Comparison of ENCODE assay signal across 8 mouse cellular contexts in genomic region chr6:146633629-146634014, GRCm38 (mm10). TPM values are rescaled to one million over a fixed set of nuclear protein-coding genes. Genes with fewer than 3 reads are reported as not detected.
DNase-seq lines count a peak whose midpoint lies in the region; ATAC-seq and TF ChIP-seq lines count a peak whose summit lies in the region.

No protein-coding gene starts in this region.

- TF ChIP-seq POLR2A in heart, adult 2 months (IDR thresholded peaks at IDR 0.05; ENCODE audit: insufficient read depth, low read depth, low read length), result no peak; the same call in 1 of the 2 replicates

- peak overlapping the region; percentile 71 for H3K4me2 ChIP-seq in limb, embryonic 13.5 days (replicated peaks)
- peak overlapping the region; percentile 70 for H3K4me2 ChIP-seq in midbrain, embryonic 14.5 days (ENCODE audit: low read length)

- peak overlapping the region; percentile 79 for H3K9ac ChIP-seq in heart, adult 2 months (ENCODE audit: low read depth, low read length)
- H3K9ac ChIP-seq in limb, embryonic 13.5 days, result peak overlapping the region; percentile 88
- H3K9ac ChIP-seq in midbrain, embryonic 14.5 days (replicated peaks; ENCODE audit: low read length), result peak overlapping the region; percentile 68

- ATAC-seq in limb, embryonic 13.5 days (ENCODE audit: low FRiP score, low read depth), result no peak
- 0 out of 2 replicates have a peak, but pooled peaks have one; percentile 10 for ATAC-seq in midbrain, embryonic 14.5 days (ENCODE audit: low FRiP score, low TSS enrichment)

- peaks cover 5% of the 10 kb centered on the region for H3K4me1 ChIP-seq in heart, adult 2 months (ENCODE audit: control insufficient read depth, insufficient read depth, low read length)
- H3K4me1 ChIP-seq in limb, embryonic 13.5 days, result peaks cover 22% of the 10 kb centered on the region
- peaks cover 5% of the 10 kb centered on the region; the same call in 1 of the 2 replicates for H3K4me1 ChIP-seq in midbrain, embryonic 14.5 days (ENCODE audit: control insufficient read depth, insufficient read depth, low read length)

- TF ChIP-seq EP300 in heart, adult 2 months (IDR thresholded peaks at IDR 0.05; ENCODE audit: insufficient read depth, low read depth, low read length), result no peak

- intact Hi-C loops in heart, adult 2 months (cut with DNase I), result no loop called here

- H3K36me3 ChIP-seq in heart, adult 2 months (ENCODE audit: control insufficient read depth, insufficient read depth, low read length), result no peaks in the 10 kb centered on the region
- no peaks in the 10 kb centered on the region for H3K36me3 ChIP-seq in limb, embryonic 13.5 days
- no peaks in the 10 kb centered on the region for H3K36me3 ChIP-seq in midbrain, embryonic 14.5 days (ENCODE audit: control insufficient read depth, insufficient read depth, low read length)

- H3K79me2 ChIP-seq in heart, adult 2 months (replicated peaks; ENCODE audit: control insufficient read depth, insufficient read depth, low read length), result no peaks in the 10 kb centered on the region

- peak; percentile 47 for DNase-seq in embryo, embryonic 10 days (ENCODE audit: low spot score)
- DNase-seq in embryo, embryonic 9.5 days (ENCODE audit: extremely low spot score), result no peak
- peak; percentile 54 for DNase-seq in embryo, embryonic 10.5 days (ENCODE audit: low spot score)
- peak in 1 of 2 experiments; percentile 38 for DNase-seq in heart, adult 2 months
- DNase-seq in kidney, adult 8-10 months, result peak; percentile 36 to 64
- peak; percentile 63 for DNase-seq in midbrain, embryonic 14.5 days
- DNase-seq in thymus, postnatal 4 days, result no peak

- H3K9me3 ChIP-seq in limb, embryonic 13.5 days, result no peaks in the 10 kb centered on the region
- no peaks in the 10 kb centered on the region for H3K9me3 ChIP-seq in midbrain, embryonic 14.5 days (ENCODE audit: control insufficient read depth, low read length)

- 11% methylated on average over 14 of the region's 14 CpGs for WGBS in heart, adult 2 months
- WGBS in limb, embryonic 13.5 days, result 15% methylated on average over 14 of the region's 14 CpGs
- WGBS in midbrain, embryonic 14.5 days, result 13% methylated on average over 14 of the region's 14 CpGs

- H3K27ac ChIP-seq in heart, adult 2 months, result peak overlapping the region; percentile 90
- H3K27ac ChIP-seq in limb, embryonic 13.5 days, result peak overlapping the region; percentile 89; the same call in 1 of the 2 replicates
- H3K27ac ChIP-seq in midbrain, embryonic 14.5 days (replicated peaks; ENCODE audit: low read depth, low read length), result peak overlapping the region; percentile 83

- H3K4me3 ChIP-seq in heart, adult 2 months, result peak overlapping the region; percentile 97
- H3K4me3 ChIP-seq in limb, embryonic 13.5 days, result peak overlapping the region; percentile 76
- H3K4me3 ChIP-seq in midbrain, embryonic 14.5 days (replicated peaks; ENCODE audit: low read depth, low read length), result peak overlapping the region; percentile 63

- TF ChIP-seq CTCF in heart, adult 2 months (IDR thresholded peaks at IDR 0.05), result no peak

- H3K27me3 ChIP-seq in heart, adult 2 months (ENCODE audit: control insufficient read depth, insufficient read depth, low read length), result no peaks in the 10 kb centered on the region
- no peaks in the 10 kb centered on the region for H3K27me3 ChIP-seq in limb, embryonic 13.5 days
- no peaks in the 10 kb centered on the region for H3K27me3 ChIP-seq in midbrain, embryonic 14.5 days (ENCODE audit: control insufficient read depth, insufficient read depth, low read length)

RNA-seq across cellular contexts. Expression of gene Med21, which starts 8.7 kb away (rescaled TPM):
- total RNA-seq in heart, adult 2 months (2021), result 10 to 100 TPM; 43.0 to 50.5 TPM
- polyA plus RNA-seq in heart, adult 2 months (2012; rRNA removed), result 39.4 and 77.7 TPM in 2 replicates
- polyA plus RNA-seq in limb, embryonic 13.5 days (2015; fragmentation: Nextera tagmentation; extraction: Ambion mirVana), result 160 and 165 TPM in 2 replicates
- polyA plus RNA-seq in midbrain, embryonic 14.5 days (2014; fragmentation: Nextera tagmentation; extraction: Ambion mirVana), result 103 and 105 TPM in 2 replicates

RNA-seq across cellular contexts. Expression of gene Tm7sf3, which starts 9.0 kb away (rescaled TPM):
- total RNA-seq in heart, adult 2 months (2021), result 10 to 100 TPM; 14.6 to 18.0 TPM
- polyA plus RNA-seq in heart, adult 2 months (2012; rRNA removed), result 9.7 and 12.2 TPM in 2 replicates
- polyA plus RNA-seq in limb, embryonic 13.5 days (2015; fragmentation: Nextera tagmentation; extraction: Ambion mirVana), result 38.3 and 39.2 TPM in 2 replicates
- polyA plus RNA-seq in midbrain, embryonic 14.5 days (2014; fragmentation: Nextera tagmentation; extraction: Ambion mirVana), result 23.9 and 31.6 TPM in 2 replicates

RNA-seq across cellular contexts. Expression of gene Ints13, which starts 56.0 kb away (rescaled TPM):
- 10 to 100 TPM; 17.8 to 18.2 TPM for total RNA-seq in heart, adult 2 months (2021)
- polyA plus RNA-seq in heart, adult 2 months (2012; rRNA removed), result 8.5 and 20.5 TPM in 2 replicates
- polyA plus RNA-seq in limb, embryonic 13.5 days (2015; fragmentation: Nextera tagmentation; extraction: Ambion mirVana), result 69.8 and 78.4 TPM in 2 replicates
- polyA plus RNA-seq in midbrain, embryonic 14.5 days (2014; fragmentation: Nextera tagmentation; extraction: Ambion mirVana), result 37.9 and 53.9 TPM in 2 replicates

RNA-seq across cellular contexts. Expression of gene Fgfr1op2, which starts 56.6 kb away (rescaled TPM):
- 10 to 100 TPM; 67.5 to 72.2 TPM for total RNA-seq in heart, adult 2 months (2021)
- polyA plus RNA-seq in heart, adult 2 months (2012; rRNA removed), result 31.3 and 42.6 TPM in 2 replicates
- polyA plus RNA-seq in limb, embryonic 13.5 days (2015; fragmentation: Nextera tagmentation; extraction: Ambion mirVana), result 93.5 and 100 TPM in 2 replicates
- 41.5 and 52.3 TPM in 2 replicates for polyA plus RNA-seq in midbrain, embryonic 14.5 days (2014; fragmentation: Nextera tagmentation; extraction: Ambion mirVana)

Comparison
In these comparisons a context has a peak if more than half of its experiments do, and no peak if none do; other contexts are left out.
1. DNase-seq: peak in embryo, embryonic 10 days (single experiment), embryo, embryonic 10.5 days (single experiment), kidney, adult 8-10 months (2 of 2) and midbrain, embryonic 14.5 days (single experiment); none in embryo, embryonic 9.5 days (single experiment) and thymus, postnatal 4 days (single experiment).
2. Peak in every context shown above with its lines, with median percentiles within 50 percentile points of each other: H3K27ac ChIP-seq, H3K4me3 ChIP-seq and H3K9ac ChIP-seq.